Mouse (Mus musculus) forebrain, embryonic 13.5 days (tissue): Measurements from ENCODE around the gene Tnfrsf9. TPM values are rescaled to one million over a fixed set of nuclear protein-coding genes. Genes with fewer than 3 reads are reported as not detected.

ENCODE experiments used
- ATAC-seq: fragments of 200-750 bp; cut with Nextera tagmentation; 2 replicates; pipeline ENCODE4 v1.8.0; 2017
- H3K27ac ChIP-seq: fragments of 300-500 bp; sonication (generic); 2 replicates; pipeline ENCODE4 v1.5.1; 2015; ENCODE audit warnings: inconsistent platforms, mild to moderate bottlenecking, moderate library complexity
- H3K27me3 ChIP-seq: fragments of 300-500 bp; sonication (generic); 2 replicates; pipeline ENCODE4 v1.6.1; 2015; ENCODE audit warnings: mild to moderate bottlenecking, inconsistent platforms
- H3K36me3 ChIP-seq: fragments of 300-500 bp; sonication (generic); 2 replicates; pipeline ENCODE4 v1.6.1; 2015; ENCODE audit warnings: mild to moderate bottlenecking, inconsistent platforms; ENCODE audit not compliant: poor library complexity, severe bottlenecking
- H3K4me1 ChIP-seq: fragments of 300-500 bp; sonication (generic); 2 replicates; pipeline ENCODE4 v1.6.1; 2015; ENCODE audit warnings: inconsistent platforms
- H3K4me2 ChIP-seq: fragments of 300-500 bp; sonication (generic); 2 replicates; pipeline ENCODE4 v1.6.1; 2015; ENCODE audit warnings: inconsistent platforms, mild to moderate bottlenecking, moderate library complexity
- H3K4me3 ChIP-seq: fragments of 300-500 bp; sonication (generic); 2 replicates; pipeline ENCODE4 v1.5.1; 2015; ENCODE audit warnings: mild to moderate bottlenecking, inconsistent platforms
- H3K9ac ChIP-seq: fragments of 300-500 bp; sonication (generic); 2 replicates; pipeline ENCODE4 v1.6.1; 2015; ENCODE audit warnings: mild to moderate bottlenecking, inconsistent platforms
- H3K9me3 ChIP-seq: fragments of 300-500 bp; sonication (generic); replicated peaks from 2 replicates; pipeline ENCODE4 v1.6.1; 2016; ENCODE audit warnings: inconsistent platforms
- WGBS: fragments of 180-500 bp; shearing (Covaris S2); methylation state at CpG from one replicate; pipeline ENCODE4 v1.1.7; 2015; 5-methylcytosine and 5-hydroxymethylcytosine counted together
- polyA plus RNA-seq: library from polyadenylated mRNA; unstranded; fragments of >200 nt; fragmentation: Nextera tagmentation; extraction: Ambion mirVana; gene quantifications from 2 replicates; pipeline ENCODE4 v1.2.1, GENCODE M21; 2015

The Tnfrsf9 gene
- polyA plus RNA-seq, 1 experiment from 2014 or later = 0.13 TPM

GRCm38 (mm10) chr4:150944707-150945106 is 30.3 kb downstream of the Tnfrsf9 start:
- H3K27me3 ChIP-seq = no peaks in the 10 kb centered on the region
- no peak for ATAC-seq

GRCm38 (mm10) chr4:150950972-150951371 is 36.6 kb downstream of the Tnfrsf9 start:
- ATAC-seq = no peak
- no peaks in the 10 kb centered on the region for H3K36me3 ChIP-seq
- H3K27me3 ChIP-seq = no peaks in the 10 kb centered on the region
- no peak overlapping the region for H3K9ac ChIP-seq
- no peak overlapping the region for H3K4me2 ChIP-seq
- 89% methylated on average over 10 of the region's 10 CpGs for WGBS
- H3K27ac ChIP-seq = no peak overlapping the region
- H3K9me3 ChIP-seq = no peaks in the 10 kb centered on the region
- no peaks in the 10 kb centered on the region for H3K4me1 ChIP-seq
- H3K4me3 ChIP-seq = no peak overlapping the region

More at GRCm38 (mm10) chr4:150944707-150945106, 30.3 kb downstream of the Tnfrsf9 start:
- Histone ChIP-seq H3K36me3 (no peaks in the 10 kb centered on the region), H3K9me3 (no peaks in the 10 kb centered on the region), H3K9ac (no peak overlapping the region), H3K4me2 (no peak overlapping the region), H3K4me3 (no peak overlapping the region), H3K4me1 (no peaks in the 10 kb centered on the region), H3K27ac (no peak overlapping the region)
- WGBS = 94% methylated on average over 7 of the region's 7 CpGs

- Histone ChIP-seq H3K36me3 (no peaks in the 10 kb centered on the region), H3K4me3 (no peak overlapping the region), H3K4me2 (0 out of 2 replicates have a peak overlapping the region, but pooled peaks have one; percentile 14), H3K9ac (no peak overlapping the region), H3K4me1 (peaks cover 10% of the 10 kb centered on the region), H3K27ac (peak overlapping the region; percentile 57), H3K9me3 (no peaks in the 10 kb centered on the region), H3K27me3 (no peaks in the 10 kb centered on the region)
- WGBS = 39% methylated on average over 13 of the region's 13 CpGs
- peak; percentile 33; the same call in 1 of the 2 replicates for ATAC-seq
Measured at GRCm38 (mm10) chr4:150956369-150957105, 42.2 kb downstream of the Tnfrsf9 start.

- Histone ChIP-seq H3K27ac (peak overlapping the region; percentile 57; the same call in 1 of the 2 replicates), H3K9ac (no peak overlapping the region)
- ATAC-seq = no peak
Measured at GRCm38 (mm10) chr4:150957106-150957458, 42.7 kb downstream of the Tnfrsf9 start.

GRCm38 (mm10) chr4:150958536-150958935 is 44.2 kb downstream of the Tnfrsf9 start:
- Histone ChIP-seq H3K36me3 (no peaks in the 10 kb centered on the region), H3K9me3 (no peaks in the 10 kb centered on the region), H3K4me1 (peaks cover 10% of the 10 kb centered on the region), H3K27me3 (no peaks in the 10 kb centered on the region), H3K4me2 (no peak overlapping the region), H3K9ac (no peak overlapping the region), H3K27ac (no peak overlapping the region), H3K4me3 (no peak overlapping the region)
- no peak for ATAC-seq
- 83% methylated on average over 7 of the region's 7 CpGs for WGBS

More at GRCm38 (mm10) chr4:150957106-150957458, 42.7 kb downstream of the Tnfrsf9 start:
- Histone ChIP-seq H3K36me3 (no peaks in the 10 kb centered on the region), H3K27me3 (no peaks in the 10 kb centered on the region), H3K4me1 (peaks cover 10% of the 10 kb centered on the region), H3K4me2 (0 out of 2 replicates have a peak overlapping the region, but pooled peaks have one; percentile 14), H3K4me3 (no peak overlapping the region), H3K9me3 (no peaks in the 10 kb centered on the region)
- WGBS = 52% methylated on average over 1 of the region's 1 CpGs

- no peak for ATAC-seq
- no peak overlapping the region for H3K27ac ChIP-seq
- H3K36me3 ChIP-seq = no peaks in the 10 kb centered on the region
- no peak overlapping the region for H3K4me2 ChIP-seq
- H3K27me3 ChIP-seq = no peaks in the 10 kb centered on the region
- no peak overlapping the region for H3K4me3 ChIP-seq
- peaks cover 5% of the 10 kb centered on the region; the same call in 1 of the 2 replicates for H3K4me1 ChIP-seq
- no peaks in the 10 kb centered on the region for H3K9me3 ChIP-seq
- 72% methylated on average over 6 of the region's 6 CpGs for WGBS
- H3K9ac ChIP-seq = no peak overlapping the region
Measured at GRCm38 (mm10) chr4:150962231-150962630, 47.9 kb downstream of the Tnfrsf9 start.

- H3K36me3 ChIP-seq = no peaks in the 10 kb centered on the region
- H3K27ac ChIP-seq = no peak overlapping the region
- peaks cover 5% of the 10 kb centered on the region; the same call in 1 of the 2 replicates for H3K4me1 ChIP-seq
- H3K4me2 ChIP-seq = no peak overlapping the region
- WGBS = 77% methylated on average over 2 of the region's 2 CpGs
- no peaks in the 10 kb centered on the region for H3K9me3 ChIP-seq
- no peak overlapping the region for H3K4me3 ChIP-seq
- ATAC-seq = no peak
- H3K9ac ChIP-seq = no peak overlapping the region
- H3K27me3 ChIP-seq = no peaks in the 10 kb centered on the region
Measured at GRCm38 (mm10) chr4:150963711-150964110, 49.3 kb downstream of the Tnfrsf9 start.

- peaks cover 5% of the 10 kb centered on the region; the same call in 1 of the 2 replicates for H3K4me1 ChIP-seq
- whole genome bisulfite sequencing = 20% methylated on average over 25 of the region's 25 CpGs
- peak overlapping the region; percentile 30 for H3K4me2 ChIP-seq
- ATAC-seq = no peak
- H3K9me3 ChIP-seq = no peaks in the 10 kb centered on the region
- no peaks in the 10 kb centered on the region for H3K27me3 ChIP-seq
- H3K36me3 ChIP-seq = no peaks in the 10 kb centered on the region
- H3K27ac ChIP-seq = no peak overlapping the region
- H3K9ac ChIP-seq = no peak overlapping the region
- H3K4me3 ChIP-seq = no peak overlapping the region
Measured at GRCm38 (mm10) chr4:150964635-150965554, 50.5 kb downstream of the Tnfrsf9 start.

GRCm38 (mm10) chr4:150965555-150965951 is 51.2 kb downstream of the Tnfrsf9 start:
- Histone ChIP-seq H3K9me3 (no peaks in the 10 kb centered on the region), H3K4me2 (no peak overlapping the region), H3K9ac (no peak overlapping the region), H3K36me3 (no peaks in the 10 kb centered on the region), H3K27ac (no peak overlapping the region), H3K27me3 (no peaks in the 10 kb centered on the region), H3K4me1 (peaks cover 5% of the 10 kb centered on the region; the same call in 1 of the 2 replicates), H3K4me3 (no peak overlapping the region)
- WGBS = 72% methylated on average over 11 of the region's 11 CpGs
- ATAC-seq = no peak

GRCm38 (mm10) chr4:150966556-150966955 is 52.2 kb downstream of the Tnfrsf9 start:
- H3K9me3 ChIP-seq = no peaks in the 10 kb centered on the region
- H3K27ac ChIP-seq = no peak overlapping the region
- H3K9ac ChIP-seq = no peak overlapping the region
- 20% methylated on average over 7 of the region's 7 CpGs for WGBS
- H3K4me2 ChIP-seq = no peak overlapping the region
- no peaks in the 10 kb centered on the region for H3K27me3 ChIP-seq
- no peak for ATAC-seq
- peaks cover 5% of the 10 kb centered on the region; the same call in 1 of the 2 replicates for H3K4me1 ChIP-seq
- H3K4me3 ChIP-seq = no peak overlapping the region
- H3K36me3 ChIP-seq = no peaks in the 10 kb centered on the region

GRCm38 (mm10) chr4:150968956-150969355 is 54.6 kb downstream of the Tnfrsf9 start:
- Histone ChIP-seq H3K27me3 (no peaks in the 10 kb centered on the region), H3K4me3 (no peak overlapping the region), H3K9me3 (no peaks in the 10 kb centered on the region), H3K4me1 (peaks cover 5% of the 10 kb centered on the region; the same call in 1 of the 2 replicates), H3K9ac (no peak overlapping the region), H3K4me2 (no peak overlapping the region), H3K36me3 (no peaks in the 10 kb centered on the region), H3K27ac (no peak overlapping the region)
- no peak for ATAC-seq
- 89% methylated on average over 8 of the region's 8 CpGs for WGBS

GRCm38 (mm10) chr4:150973264-150973663 is 58.9 kb downstream of the Tnfrsf9 start:
- Histone ChIP-seq H3K36me3 (no peaks in the 10 kb centered on the region), H3K27ac (no peak overlapping the region), H3K4me2 (no peak overlapping the region), H3K9me3 (no peaks in the 10 kb centered on the region), H3K27me3 (no peaks in the 10 kb centered on the region), H3K4me1 (no peaks in the 10 kb centered on the region), H3K4me3 (no peak overlapping the region), H3K9ac (no peak overlapping the region)
- no peak for ATAC-seq
- 82% methylated on average over 8 of the region's 8 CpGs for WGBS
